Mouse (Mus musculus) liver, postnatal 0 days (tissue): Measurements from ENCODE around the gene Slc23a2.

Experiments used
- CTCF ChIP-seq: sonication (generic); IDR thresholded peaks from 2 replicates; pipeline ENCODE4 v1.5.1; 2016; ENCODE audit warnings: antibody characterized with exemption, low read depth
- EP300 ChIP-seq: IDR thresholded peaks from 2 replicates; pipeline ENCODE4 v1.6.1; 2016; ENCODE audit warnings: antibody characterized with exemption, low read depth, mild to moderate bottlenecking

DNA sequence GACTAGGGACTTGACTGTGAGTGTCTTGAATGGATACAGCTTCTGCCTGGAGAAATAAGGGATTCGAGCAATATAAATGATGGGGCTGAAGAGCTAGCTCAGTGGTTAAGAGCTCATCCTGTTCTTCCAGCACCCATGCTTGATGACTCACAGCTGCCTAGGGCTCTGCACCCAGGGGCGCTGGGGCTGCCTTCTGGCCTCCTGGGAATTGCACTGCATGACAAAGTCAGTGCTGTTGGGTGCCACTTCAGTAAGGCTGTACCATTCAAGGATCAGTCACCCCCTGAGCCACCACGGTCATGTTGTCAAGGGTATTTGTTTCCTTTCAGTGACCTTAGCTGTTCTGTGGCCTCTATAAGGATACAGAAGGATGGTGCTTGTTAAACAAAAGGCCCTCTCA lies 81.1 kb downstream of the Slc23a2 start:
- no peak for TF ChIP-seq CTCF
- TF ChIP-seq EP300: no peak
